Mouse (Mus musculus): ENCODE measurements at regions not wholly inside any gene's neighbourhood (a gene's known extent, or its start where the extent isn't known, plus 50 kb on each side); places are given as distances from the start of the nearest gene placed in this dataset.

DNA sequence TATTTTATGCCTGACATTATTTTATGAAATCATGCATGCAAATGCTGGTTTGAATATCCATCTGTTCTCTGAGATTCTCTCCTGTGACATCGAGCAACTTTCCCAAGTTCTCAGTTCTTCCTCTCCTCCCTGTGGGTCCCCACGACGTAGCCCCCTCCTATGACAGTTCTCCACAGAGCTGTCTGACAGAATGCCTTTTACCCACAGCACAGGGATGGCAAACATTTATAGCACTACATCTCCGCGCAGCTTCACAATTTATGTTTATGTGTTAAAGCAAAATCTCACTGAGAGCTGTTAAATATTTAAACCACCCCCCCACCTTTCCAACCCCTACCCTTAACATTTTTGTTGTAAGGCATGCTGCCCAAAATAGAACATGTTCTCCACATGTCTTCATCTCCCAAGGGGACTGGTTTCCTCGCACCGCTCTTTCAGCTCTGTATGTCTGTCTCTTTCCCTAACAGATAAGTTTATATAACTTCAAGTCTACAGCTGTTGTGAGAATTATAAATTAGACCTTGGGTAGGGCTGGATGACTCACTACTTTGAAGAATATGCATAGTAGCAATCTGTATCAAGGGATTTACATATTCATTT is 63.5 kb upstream of the Ndst3 start:
- DNase-seq (ENCODE audit: low spot score in 2 of 2): peak; percentile 43 to 49

- peak in 1 of 2 experiments; percentile 19 for DNase-seq (ENCODE audit: low spot score in 2 of 2)
Observed at GRCm38 (mm10) chr3:123754927-123755326, 64.3 kb upstream of the Ndst3 start.

DNA sequence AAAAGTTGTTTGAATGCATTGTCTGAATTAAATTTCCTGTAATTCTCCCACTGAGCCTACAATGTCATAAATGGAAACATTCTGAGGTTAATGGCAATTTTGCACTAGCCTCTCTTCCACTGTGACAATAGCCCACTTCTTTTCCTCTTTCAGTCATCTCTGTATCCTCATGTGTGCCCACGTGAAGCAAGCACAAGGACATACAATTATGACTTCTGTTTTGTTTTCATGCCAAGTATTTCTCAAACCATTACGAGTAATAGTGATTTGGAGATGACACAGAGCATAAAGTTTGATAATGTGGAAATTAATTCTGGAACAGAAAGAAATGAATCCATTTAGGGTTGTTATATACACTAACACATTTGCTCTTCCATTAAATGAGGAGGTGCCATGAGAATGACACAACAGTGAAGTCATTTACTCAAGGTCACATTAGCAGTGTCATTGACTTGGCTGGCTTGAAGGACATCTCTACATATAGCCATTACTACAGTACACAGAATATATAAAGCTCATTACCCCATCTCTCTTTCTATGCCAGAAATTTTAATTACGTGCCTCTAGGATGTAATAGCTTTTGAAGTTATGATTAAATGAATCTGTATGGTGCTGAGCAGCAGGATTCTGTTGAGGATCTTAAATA is 75.4 kb upstream of the Ndst3 start:
- no peak for DNase-seq (ENCODE audit: low spot score in 2 of 2)

DNA sequence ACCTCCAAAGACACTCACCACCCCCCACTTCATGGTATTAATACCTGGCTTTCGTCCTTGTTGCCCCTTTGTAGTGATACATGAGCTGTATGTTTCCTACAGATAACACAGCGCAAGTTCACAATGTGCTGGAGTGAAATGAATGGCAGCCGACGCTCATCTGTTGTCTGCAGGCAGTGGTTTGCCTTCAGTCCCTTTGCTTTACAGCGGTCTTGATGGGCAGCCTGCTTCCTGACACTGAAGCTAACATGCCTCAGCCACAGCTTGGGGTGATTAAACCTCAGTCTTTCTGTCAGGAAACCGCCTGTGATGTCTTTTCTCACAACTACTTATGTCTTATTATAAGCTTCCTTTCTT is 75.9 kb upstream of the Ndst3 start:
- no peak for DNase-seq (ENCODE audit: low spot score in 2 of 2)

DNA sequence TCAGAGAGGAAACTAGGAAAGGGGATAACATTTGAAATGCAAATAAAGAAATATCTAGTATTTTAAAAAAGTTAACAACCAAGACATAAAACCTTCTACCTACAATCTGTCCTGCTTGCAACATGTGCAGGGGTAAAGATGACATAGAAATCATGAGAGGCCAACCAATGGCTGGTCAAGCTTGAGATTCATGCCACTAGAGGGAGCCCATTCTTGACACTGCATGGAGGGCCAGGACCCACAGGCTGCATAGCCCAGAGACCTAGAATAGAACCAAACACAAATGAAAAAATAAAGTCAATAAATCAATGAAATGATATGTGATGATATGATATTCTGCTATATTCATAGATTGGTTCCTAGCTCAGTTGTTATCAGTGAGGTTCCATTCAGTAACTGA is 89.9 kb upstream of the Ndst3 start:
- no peak for DNase-seq (ENCODE audit: low spot score in 2 of 2)

DNA sequence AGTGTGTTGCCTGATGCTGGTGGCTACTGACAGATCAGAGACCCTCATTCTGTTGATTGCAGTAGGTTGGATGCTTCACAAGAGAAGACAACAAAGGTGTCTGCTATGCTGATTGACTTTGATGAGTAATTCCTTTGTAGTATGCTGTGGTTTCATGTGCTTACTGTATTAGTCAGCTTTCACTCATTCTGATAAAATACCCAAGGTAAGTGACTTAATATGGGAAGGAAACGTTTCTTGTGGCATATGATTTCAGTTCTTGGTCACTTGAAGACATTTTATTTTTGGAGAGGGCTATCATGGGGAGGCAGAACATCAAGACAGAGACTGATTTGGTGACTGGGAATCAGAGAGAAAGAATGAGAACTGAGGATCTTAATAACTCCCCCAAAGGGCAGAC is 90.9 kb upstream of the Ndst3 start:
- DNase-seq (ENCODE audit: low spot score in 2 of 2): no peak

GRCm38 (mm10) chr3:123784127-123784526 is 93.5 kb upstream of the Ndst3 start:
- no peak for DNase-seq (ENCODE audit: low spot score in 2 of 2)

DNA sequence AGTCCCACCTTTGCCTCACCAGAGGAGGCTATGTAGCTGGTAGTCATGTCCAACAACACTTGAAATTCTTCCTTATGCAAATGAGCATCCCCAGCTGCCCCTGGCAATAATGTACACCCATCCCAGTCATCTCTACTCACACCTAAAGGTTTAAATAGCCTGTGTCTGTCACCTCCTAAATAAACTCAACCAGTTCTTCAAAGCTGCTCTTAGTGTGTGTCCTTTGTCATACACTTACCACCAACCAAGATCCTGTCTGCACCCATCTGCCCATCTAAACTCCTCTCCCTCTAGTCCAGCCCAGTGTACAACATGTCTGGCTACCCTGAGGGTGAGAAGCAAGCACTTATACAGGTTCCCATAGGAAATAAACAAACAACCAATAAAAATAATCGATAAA is 103.4 kb upstream of the Ndst3 start:
- DNase-seq (ENCODE audit: low spot score in 2 of 2): no peak

- peak; percentile 11 to 18 for DNase-seq (ENCODE audit: low spot score in 2 of 2)
Observed at GRCm38 (mm10) chr3:123805338-123805737, 114.7 kb upstream of the Ndst3 start.

DNA sequence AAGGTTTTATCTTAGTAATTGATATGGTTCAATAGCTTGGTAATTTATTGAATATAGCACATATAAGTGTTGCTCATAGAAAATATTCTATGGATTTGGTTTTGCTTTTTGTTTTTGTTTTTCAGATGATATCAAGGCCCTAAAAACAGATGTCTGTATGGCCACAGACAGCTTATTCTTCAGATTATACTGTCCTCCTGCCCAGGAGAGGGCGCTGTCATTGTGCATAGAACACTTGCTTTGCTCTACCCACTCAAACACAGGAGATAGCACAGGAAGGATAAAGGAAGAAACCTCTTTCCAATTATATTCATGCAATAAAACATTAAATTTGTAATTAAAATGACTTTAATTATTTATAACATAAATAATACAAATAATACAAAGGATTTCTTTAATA is 115.4 kb upstream of the Ndst3 start:
- DNase-seq (ENCODE audit: low spot score in 2 of 2): no peak

- DNase-seq (ENCODE audit: low spot score in 2 of 2): no peak
Observed at GRCm38 (mm10) chr3:123806546-123806945, 115.9 kb upstream of the Ndst3 start.

GRCm38 (mm10) chr3:123810018-123810942 is 119.6 kb upstream of the Ndst3 start:
- DNase-seq (ENCODE audit: low spot score in 2 of 2): no peak

GRCm38 (mm10) chr3:123810943-123811499 is 120.4 kb upstream of the Ndst3 start:
- no peak for DNase-seq (ENCODE audit: low spot score in 2 of 2)

DNA sequence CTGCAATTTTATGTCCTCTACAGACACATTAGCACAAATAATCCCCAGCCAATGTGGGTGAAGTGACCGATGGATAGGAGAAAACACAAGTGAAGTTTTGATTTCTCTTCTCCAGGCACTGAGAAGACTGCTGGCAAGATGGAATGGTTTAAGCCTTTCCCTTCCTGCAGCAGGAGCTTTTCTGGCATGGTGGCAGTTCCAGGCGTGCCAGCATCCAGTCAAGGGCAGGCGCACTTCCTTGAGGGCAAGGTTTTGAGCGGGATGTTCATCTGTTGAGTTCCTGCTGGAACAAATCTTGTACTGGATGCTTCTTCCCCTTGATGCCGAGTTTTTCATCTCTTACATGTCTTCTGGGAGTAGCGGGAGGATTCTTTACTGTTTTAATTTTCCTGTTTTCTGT is 138.1 kb upstream of the Ndst3 start:
- no peak for DNase-seq (ENCODE audit: low spot score in 2 of 2)

DNA sequence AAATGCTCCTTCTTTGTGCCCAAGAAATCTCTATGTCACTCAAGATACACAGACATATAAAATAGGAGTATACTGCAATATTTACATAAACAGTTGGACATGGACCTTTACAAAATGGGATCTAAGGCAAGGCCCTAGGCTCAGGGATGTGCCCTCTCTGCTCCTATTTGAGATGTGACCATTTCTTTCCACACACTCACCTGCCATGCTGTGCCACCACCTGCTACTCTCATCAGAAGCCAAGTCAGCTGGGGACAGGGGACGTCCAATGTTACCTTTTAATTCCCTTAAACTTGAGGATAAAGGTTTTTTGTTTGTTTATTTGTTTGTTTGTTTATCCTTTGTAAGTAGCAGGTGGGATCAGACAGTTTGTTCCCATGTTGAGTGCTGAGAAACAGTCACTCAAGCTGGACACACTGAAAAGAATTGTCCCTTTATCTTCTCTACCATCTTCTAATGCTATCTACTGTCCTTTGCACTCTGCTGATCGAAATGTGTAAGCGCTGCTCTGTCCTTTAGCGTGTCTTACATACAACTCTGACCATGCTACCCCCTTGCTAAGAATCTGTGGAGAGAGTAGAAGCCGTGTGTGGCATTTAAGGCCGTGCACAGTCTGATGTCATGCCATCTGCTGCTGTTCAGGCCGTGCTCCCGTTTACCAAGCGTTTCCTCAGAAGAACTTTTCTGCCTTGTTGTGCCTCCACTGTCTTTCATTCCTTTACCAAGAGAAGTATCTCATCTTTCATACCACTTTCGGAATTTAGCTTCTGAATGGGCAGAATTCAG is 147.9 kb upstream of the Ndst3 start:
- no peak for DNase-seq (ENCODE audit: low spot score in 2 of 2)

- no peak for DNase-seq (ENCODE audit: low spot score in 2 of 2)
Observed at GRCm38 (mm10) chr3:123846554-123846953, 155.9 kb upstream of the Ndst3 start.

GRCm38 (mm10) chr3:123848663-123849062 is 158.0 kb upstream of the Ndst3 start:
- no peak for DNase-seq (ENCODE audit: low spot score in 2 of 2)

DNA sequence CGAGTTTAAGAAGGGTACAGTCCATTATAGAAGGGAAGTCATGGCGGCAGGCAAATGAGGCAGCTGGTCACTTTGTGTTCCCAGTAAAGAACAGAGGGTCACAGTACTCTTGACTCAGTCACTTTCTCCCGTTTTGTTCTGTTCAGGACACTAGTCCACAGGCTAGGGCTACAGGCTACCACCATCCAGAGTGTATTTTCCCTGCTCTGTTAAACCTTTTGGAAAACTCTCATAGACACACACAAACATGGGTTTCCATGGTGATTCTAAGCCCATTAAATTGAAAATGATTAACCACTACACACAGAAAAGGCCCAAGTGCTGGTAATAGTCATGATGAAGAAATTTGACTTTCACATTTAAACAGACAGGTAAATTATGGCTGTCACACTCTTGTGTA is 162.2 kb upstream of the Ndst3 start:
- no peak for DNase-seq (ENCODE audit: low spot score in 2 of 2)

GRCm38 (mm10) chr3:123873709-123874108 is 183.1 kb upstream of the Ndst3 start:
- no peak for DNase-seq (ENCODE audit: low spot score in 2 of 2)

GRCm38 (mm10) chr3:123893691-123894090 is 203.0 kb upstream of the Ndst3 start:
- no peak for DNase-seq (ENCODE audit: low spot score in 2 of 2)

GRCm38 (mm10) chr3:123905928-123906721 is 215.5 kb upstream of the Ndst3 start:
- DNase-seq (ENCODE audit: low spot score in 2 of 2): no peak

All from right cerebral cortex, adult 2 months (tissue).